Mouse (Mus musculus) right cerebral cortex, adult 18-20 months (tissue): Measurements from ENCODE around the gene Slc24a3.

ENCODE experiments used
- DNase-seq: peaks from one replicate; pipeline ENCODE4 v3.0.0; 2022; ENCODE audit warnings: mixed read lengths

Slc24a3 gene

DNA sequence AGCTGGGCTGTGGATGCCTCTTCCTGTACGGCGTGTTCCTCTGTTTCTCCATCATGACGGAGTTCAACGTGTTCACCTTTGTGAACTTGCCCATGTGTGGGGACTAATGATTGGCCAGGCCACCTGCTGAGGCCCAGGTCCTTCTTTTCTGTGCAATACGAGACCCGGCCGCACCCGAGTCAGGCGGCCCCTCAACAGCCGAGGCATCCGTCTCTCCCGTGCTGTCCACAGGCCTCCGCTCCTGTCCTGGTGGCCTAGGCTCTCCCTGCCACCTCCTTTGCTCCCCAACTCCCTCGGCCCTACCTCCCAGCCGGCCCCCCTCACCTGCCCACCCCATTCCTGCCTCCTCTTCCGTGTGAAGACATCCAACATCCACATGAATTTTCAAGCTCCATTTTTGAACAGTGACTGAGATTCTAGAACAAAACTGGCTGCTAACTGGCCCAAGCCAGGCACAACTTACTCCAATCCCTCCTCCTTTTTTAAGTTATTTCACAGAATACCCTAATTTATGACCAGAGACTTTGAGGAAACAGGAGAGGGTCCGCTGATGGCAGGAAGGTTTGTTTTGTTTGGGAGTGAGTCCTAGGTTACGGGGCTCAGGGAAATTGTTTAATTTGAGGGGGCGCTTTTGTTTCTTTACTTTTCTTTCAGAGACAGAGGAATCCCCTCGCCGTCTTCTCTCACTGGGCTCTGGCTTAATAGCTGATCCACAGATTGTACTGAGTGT, 472.9 kb downstream of the Slc24a3 start:
- no peak for DNase-seq

DNA sequence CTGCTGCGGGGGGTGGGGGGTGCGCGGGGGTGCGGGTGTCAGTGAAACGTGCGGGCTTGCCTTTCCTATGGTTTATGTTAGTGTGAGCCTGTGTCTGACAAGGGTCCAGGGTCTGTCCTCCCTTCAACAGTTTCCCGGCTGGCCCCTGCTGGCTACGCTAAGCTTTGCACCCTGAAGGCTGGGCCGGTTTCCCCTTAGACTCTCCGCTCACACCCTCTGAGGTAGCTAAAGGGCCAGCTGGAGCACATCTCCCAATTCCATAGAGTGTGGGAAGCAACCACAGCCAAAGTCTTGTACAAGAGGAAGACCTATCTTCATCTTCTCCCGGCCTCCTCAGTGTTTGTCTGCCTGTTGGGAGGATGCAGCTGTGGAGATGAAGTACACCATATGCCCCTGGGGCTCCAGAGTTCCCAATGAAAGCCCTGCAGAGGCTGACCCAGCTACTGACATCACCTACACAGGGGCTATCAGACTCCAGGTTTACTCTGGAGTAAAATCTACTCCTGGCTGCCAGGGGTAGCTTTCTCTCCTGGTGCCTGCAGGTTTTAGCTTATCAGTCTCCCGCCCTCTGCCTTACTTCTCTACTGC, 487.9 kb downstream of the Slc24a3 start:
- no peak for DNase-seq

DNA sequence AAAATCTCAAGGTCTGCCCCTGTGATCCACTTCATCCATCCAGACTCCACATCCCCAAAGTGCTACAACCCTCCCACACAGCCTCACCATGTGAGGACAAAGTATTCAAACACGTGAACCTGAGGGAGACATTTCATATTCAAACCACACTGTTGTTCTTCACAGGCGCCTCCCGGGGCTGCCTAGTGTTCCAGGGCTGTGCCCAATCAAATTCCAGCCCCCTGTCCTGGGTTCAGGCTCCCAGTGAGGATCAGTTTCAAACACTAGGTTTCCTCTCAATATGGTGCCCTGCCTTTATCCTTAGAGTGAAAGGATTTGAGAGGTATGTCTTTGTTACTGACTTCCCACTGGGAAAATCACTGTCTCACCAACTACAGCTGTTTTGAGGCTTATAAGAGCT, 488.6 kb downstream of the Slc24a3 start:
- DNase-seq, result no peak

DNA sequence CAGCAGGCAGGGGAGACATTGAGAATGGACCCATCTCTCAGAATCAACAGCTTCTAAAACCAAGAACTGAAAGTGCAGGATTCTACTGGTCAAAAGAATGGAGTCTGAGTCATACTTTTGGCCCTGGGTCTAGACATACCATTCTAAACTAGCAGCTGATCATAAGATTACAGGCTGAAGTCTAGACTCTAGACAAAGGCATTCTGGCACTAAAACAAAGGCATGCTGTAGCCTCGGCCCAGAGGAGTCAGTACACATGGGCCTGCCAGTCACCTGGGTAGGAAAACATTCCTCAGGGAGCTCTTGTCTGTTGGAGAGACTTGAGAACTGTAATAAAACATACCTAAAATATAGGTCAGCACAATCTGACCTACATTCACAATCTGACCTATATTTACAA, 489.2 kb downstream of the Slc24a3 start:
- no peak for DNase-seq

DNA sequence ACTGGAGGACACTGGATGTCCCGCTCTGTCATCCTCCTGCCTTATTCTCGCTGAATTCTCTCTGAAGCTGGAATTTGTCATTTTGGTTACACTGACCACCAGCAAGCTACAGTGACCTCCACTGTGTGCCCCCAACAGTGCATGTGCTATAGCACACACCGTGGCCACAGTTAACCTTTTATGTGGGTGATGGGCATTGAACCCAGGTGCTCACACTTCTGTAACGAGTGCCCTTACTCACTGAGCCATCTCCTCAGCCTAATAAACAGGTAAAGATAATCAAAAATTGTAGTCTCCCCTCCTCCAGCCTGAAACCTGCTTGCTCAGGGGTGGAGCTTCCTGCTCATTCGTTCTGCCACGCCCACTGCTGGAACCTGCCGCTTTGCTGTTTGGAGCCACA, 493.7 kb downstream of the Slc24a3 start:
- no peak for DNase-seq

DNA sequence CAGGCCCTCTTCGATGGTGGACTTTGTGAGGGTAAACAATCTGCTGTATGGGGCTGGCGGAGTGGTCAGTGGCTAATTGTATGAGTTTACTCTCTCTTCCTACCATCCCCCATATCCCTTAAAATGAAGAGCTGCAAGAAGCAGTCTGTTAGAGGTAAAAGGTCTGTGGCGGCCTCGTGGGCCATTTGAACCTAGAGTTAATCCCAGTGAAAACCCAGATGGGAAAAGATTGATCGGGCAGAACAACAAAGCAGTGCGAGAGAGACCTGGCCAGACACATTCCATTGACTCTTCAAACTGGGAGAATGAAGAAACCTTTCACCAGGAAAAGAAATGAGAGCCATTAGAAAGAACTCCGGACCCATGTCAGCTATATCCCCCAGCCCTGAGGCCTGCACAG, 496.3 kb downstream of the Slc24a3 start:
- no peak for DNase-seq

DNA sequence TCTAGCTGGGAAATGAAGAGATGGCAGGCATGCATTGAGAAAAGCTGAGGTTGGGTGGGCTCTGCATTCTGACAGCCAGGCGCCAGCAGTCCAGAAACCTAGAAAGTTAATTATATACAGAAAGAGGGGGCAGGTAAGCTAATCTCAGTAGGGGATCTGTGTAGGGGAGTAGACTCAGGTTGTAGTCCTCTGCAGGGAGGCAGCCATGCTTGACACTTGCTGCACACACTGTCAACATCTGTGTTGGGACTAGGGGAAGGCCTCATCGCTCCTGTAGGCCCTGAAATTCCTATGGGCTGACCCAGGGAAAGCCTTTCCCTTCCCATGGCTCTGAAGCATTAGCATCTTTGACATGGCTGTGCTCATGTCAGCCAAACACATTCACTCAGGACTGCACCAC, 496.8 kb downstream of the Slc24a3 start:
- DNase-seq, result no peak

DNA sequence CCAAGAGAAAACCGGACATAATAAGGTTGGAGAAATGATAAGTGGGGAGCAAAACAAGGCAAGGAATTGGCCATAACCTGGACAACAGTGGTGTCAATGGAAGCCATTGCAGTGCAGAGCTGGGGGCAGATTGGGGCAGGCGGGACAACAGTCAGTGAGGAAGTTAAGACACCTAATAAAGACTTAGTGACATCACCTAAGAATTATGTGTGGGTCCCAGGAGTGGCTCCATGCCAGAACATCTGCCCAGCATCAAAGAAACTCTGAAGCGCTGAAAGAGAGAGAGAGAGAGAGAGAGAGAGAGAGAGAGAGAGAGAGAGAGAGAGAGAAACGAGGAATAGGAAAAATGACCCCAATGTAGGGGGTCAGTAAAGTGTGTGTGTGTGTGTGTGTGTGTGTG, 500.6 kb downstream of the Slc24a3 start:
- DNase-seq, result no peak

DNA sequence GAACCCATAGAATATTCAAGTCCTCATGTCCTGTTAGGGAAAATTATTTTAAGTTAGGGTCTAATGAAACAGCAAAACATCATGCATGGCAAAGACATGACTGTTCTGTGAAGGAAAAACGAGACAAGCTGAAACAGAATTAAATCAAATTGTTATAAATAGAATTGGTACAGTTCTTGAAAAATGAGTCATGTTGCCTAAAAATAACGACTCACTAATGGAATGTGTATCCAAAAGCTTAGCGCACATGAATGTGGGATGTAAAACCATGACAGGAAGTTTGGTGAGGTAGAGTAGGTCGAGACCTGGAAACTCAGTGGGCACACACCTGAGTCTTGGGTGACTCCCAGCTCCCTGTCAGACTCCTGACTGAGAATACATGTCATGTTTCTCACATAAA, 502.6 kb downstream of the Slc24a3 start:
- DNase-seq, result no peak

DNA sequence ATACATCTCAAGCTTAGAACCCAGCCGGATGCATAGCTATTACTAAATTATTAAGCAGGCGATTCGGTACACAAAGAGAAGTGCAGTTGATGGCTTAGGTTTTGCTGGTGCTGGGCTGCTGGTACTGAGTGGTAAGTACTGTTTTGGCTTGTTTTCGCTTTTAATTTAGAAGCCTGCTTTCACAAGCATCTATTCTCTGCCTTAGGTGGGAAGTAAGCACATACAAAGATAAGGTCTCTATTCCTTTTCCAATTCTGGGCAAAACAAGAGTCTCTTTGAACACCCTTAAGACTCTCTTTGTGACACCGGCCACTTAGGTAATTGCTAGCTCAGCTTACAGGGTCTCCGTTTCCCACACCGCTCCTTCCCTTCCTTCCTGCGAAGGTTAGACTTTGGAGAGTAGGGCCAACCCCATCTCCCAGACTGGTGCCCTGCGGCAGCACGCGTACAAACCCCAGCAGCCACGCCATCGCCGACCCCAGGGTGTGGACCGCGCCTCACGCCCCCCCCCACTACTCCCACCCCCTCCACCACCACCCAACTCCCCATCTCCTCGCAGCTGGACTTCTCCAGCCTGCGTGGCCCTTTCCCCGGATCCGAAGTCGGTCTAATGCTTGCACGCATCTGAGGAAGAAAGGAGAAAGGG, 507.1 kb downstream of the Slc24a3 start:
- DNase-seq, result no peak

DNA sequence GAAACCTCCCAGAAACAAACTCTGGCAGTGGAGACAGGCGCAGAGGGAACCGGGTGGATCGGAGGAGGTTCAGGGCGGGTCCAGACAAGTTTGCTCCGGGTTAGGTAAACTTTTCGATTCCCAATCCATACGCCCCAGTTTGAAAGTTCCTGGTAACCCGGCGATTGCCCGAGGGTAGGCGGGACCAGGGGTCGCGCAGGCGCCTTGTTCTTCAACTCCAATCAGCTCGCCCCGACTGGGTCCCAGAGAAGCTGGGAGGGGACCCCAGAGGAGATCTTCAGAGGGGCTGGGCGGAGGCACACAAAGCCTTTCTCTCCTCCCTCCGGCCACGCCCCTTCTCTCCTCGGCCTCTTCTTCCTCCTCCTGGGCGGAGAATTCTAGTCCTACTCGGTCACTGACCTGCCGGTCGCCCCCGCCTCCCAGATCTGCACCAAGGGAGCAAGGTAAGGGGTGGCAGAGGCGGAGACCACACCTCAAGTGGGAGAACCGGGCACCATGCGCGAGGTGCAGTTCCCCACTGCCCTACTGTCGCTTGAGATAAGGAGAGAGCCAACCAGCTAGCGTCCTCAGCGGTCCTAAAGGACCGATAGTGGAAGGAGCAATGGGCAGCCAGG, 507.7 kb downstream of the Slc24a3 start, which contains the start of gene Rin2:
TSS of gene Rin2 (plus strand) at position 74 of the 614 bp plus-strand sequence.
- peak; percentile 28 for DNase-seq

DNA sequence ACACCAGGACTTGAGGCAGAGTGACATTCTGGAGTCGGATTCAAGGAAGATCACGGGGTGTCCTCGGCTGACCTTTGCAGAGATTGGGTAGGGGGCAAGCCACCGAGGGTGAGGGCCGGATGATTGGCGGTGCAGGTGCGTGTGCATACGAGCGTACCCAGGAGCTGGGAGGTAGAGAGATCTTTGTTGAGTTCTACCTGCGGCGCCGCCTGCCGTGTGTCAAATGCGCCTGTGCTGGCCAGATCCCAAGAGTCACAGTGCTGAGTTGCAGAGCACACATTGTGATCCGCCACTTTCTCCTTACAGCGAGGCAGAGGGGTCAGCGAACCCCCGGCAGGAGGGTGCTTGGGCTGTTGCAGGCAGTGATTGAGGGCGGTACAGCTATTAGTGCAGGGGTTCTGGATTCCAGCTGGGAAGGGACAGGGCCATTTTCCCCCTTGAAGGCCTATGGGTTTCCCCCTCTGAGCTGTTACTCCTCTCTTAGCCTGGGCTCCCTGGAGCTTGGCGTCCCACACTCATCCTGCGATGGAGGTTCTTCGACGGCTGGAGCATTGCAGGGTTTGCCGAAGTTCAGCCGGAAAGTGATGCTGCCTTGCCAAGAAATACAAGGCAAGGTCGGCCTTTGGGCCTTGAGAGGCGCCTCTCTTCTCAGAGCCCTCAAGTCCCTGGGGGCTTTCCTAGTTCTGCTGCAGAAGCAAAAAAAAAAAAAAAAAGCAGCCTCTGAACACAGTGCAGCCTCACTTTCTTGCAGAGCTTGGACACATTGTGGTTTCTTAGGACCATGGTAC, 508.4 kb downstream of the Slc24a3 start:
- no peak for DNase-seq

DNA sequence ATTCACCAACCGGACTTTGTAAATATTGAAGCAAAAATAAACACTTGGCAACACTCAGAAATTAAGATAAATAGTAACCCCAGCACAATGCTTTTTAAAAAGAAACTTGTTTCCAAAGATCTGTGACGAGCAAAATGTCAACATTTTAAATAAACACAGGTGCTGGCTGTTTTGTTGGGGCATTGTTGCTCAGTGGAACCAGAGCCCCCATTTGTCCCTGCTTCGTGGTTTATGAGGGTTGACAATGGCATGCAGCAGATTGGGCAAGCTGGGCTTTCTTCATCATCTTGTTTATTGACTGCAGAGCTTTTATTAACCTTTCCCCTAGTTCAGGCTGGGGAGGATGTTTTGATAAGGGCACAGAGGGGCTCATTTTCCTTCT, 509.0 kb downstream of the Slc24a3 start:
- DNase-seq, result no peak

DNA sequence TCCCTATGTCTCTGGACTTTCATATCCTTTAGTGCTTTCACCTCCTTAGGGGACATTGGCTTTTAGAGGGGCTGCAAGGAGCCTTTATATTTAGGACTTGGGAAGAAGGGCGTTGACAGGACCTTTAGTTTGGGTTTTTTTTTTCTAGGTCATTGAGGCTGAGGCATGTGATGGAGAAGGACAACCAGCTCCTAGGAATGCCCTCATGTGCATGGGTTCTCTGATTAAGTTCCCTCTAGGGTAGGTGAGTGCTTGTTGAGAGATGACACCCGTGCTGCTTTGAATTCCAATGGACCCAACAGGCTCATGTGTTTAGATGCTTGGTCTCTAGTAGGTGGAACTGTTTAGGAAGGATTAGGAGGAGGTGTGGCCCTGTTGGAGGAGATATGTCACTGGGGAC, 509.4 kb downstream of the Slc24a3 start:
- DNase-seq, result no peak

DNA sequence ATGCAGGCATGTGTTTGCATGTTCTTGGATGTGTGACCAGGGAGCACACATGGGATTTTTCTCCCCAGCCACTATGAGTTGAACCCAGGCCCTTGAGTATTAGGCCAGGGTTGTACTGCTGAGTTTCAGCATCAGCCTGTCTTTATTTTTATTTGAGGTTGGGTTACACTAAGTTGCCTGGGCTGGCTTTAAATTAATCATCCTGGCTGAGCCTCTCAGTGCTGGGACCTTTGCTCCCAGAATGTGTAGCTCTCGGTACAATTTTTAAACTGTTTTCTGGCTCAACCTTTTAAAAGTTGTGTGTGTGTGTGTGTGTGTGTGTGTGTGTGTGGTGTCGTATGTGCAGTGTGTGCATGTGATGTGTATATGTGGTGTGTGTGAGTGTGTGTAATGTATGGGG, 512.6 kb downstream of the Slc24a3 start:
- DNase-seq, result no peak

DNA sequence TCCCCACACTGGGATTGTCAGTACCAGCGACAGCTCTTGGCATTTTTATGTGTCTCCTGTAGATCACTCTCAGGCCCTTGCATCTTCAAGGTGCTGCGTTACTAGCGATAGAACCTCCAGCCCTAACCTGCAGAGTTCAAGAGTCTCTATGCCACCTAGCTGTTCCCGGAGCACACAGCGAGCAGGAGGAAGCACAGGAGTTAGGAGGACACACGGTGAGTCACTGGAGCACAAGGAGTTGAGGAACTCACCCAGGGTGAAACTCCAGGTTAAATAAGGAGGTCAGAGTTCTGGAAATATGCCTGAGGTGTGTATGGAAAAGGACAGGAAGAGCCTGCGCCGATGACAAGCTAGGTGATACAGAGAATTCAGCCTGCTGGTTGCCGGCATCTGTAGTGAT, 513.2 kb downstream of the Slc24a3 start:
- DNase-seq, result no peak

DNA sequence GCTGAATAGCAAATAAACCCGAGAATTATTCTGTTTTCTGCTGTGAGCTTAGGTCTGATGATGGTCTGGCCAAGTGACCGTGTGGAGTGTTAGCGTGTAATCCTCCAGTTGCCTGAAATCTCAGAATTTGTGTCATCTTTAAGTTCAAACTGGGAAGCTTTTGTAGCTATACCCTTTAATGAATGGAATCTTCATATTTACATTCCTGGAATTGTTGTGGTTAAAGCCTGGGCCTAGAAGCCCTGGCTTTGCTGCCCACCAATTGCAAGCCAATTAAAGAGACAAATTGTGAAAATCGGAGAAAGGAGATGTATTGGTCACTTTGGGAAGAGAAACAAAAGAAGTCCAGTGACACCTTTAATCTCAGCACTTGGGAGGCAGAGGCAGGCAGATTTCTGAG, 514.1 kb downstream of the Slc24a3 start:
- DNase-seq, result no peak

DNA sequence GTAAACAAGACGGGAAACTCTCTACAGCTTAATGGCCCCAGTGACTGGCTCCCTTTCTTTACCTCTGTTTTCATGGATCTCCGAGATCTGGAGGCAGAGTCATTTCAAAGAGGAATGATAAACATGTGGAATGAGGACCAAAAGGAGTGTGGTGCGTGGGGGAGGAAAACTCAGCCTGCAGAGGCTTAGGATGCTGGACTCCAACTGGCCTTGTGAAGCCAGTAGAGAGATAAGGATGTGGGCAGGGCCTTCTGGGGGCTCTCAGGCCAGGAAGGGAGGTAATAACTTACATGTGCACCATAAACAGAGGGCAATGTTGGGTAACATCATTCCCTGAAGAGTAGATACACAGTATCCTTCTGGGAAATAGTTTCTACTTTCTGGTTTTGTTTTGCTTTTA, 515.4 kb downstream of the Slc24a3 start:
- no peak for DNase-seq

DNA sequence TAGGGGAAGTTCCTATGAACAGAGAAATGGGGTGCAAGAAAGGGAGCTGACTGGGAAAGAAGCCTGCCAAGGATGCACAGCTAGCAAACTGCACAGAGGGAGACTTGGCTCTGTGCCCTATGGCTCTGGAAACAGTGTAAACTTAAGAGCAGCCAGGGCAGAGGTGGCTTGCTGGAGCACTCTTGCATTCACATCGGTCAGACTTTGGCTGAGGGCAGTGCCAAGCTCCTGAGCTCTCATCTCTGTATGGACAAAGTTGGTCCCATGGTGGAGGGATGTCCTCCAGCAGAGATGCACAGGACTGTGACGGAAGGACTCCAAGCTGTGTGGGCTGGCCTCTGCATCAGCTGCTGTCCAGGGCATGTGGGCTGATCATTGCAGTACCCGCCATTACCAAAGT, 516.0 kb downstream of the Slc24a3 start:
- DNase-seq, result peak; percentile 19

DNA sequence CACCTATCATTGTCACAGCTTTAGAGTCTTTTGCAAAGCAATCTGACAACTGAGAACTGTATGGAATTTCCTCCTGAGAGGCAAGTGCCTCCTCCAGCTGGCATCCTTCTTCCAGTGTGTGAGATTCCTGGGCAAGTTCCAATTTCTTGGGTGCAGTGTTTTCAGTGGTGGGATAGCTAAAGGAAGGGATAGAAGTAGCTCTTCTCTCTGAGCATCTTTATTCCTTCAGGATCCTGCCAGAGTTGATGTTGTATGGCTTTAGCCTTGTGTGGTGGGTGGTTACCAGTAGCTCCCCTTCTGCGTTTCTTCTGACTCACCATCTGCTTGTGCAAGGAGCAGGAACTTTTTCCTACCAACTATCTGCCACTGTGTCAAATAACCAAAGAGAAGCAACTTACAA, 516.6 kb downstream of the Slc24a3 start:
- DNase-seq, result peak; percentile 64

DNA sequence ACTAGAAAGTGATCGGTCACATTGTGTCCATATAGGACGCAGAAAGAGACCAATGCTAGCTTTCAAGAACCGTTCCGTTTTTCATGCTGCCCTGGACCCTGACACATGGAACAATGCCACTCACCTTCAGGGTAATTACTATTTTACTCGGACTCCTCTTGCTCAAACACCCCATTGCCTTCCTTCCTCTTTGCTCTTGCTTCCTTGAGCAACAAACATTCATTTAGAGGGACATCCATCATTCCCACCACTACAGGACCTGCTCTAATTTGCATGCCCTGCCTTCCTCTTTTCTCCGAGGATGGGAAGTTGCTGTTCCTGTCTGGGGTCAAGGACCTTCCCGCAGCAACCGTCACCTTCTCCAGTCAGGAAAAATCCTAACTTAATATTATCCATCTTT, 517.3 kb downstream of the Slc24a3 start:
- DNase-seq, result no peak

DNA sequence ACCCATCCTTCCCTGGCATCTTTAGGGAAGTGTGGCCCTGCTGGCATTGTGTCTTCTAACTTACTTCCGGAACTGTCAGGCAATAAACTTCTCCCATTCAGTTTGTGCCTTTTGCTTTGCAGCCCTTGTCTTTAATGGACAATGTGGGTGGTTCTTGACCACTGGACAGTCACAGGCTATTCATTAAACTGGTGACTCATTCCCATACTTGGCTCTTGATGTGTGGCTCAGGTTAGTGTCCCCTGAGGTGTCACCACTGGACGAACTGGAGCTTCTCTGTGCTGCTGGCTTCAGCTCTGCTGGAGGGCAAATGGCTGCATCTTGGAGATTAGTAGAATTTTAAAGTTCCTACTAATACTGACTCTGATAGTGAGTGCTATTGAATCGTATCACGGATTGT, 518.5 kb downstream of the Slc24a3 start:
- no peak for DNase-seq

DNA sequence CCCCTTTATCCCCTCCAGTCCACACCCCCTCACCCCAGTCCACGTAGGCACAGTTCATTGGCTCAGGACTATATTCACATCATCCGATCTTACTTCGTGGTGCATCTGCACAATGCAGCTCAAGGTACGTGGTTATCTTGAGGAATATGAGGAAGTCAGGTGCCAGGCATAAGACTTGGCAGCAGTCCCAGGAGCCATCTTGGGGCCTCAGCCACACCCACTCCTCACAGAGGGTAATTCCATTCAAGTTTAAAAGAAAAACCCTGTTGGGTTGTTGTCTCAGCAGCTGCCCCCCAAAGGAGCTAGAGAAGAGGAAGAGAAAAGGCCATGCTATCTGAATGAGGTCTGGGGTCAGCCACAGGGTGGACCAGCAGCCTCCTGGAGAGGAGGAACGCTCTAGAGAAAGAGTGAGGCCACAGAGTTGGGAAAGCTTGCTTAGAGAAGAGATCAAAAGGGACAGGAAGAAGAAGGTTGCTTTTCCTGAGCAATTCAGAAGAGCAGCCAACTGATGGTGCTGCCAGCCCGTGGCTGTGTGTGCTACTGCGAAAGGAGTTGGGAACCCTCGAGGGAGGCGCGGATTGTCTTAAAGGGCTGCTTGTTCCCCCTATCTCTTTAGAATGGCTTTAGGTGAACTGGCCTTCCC, 523.9 kb downstream of the Slc24a3 start:
- DNase-seq, result no peak
